Mouse (Mus musculus) brown adipose tissue, adult 24 weeks (tissue): ENCODE data around the gene Pdcl2. TPM values are rescaled to one million over a fixed set of nuclear protein-coding genes. Genes with fewer than 3 reads are reported as not detected.

Source experiments
- H3K27ac ChIP-seq: fragments of 200-500 bp; replicated peaks from 2 replicates; pipeline ENCODE4 v1.5.1; 2012; ENCODE audit warnings: low read depth, mild to moderate bottlenecking, low read length
- H3K4me1 ChIP-seq: fragments of 200-500 bp; 2 replicates; pipeline ENCODE4 v1.6.1; 2012; ENCODE audit warnings: low read length, mixed read lengths; ENCODE audit not compliant: control insufficient read depth, insufficient read depth, insufficient read length
- H3K4me3 ChIP-seq: fragments of 200-500 bp; 2 replicates; pipeline ENCODE4 v1.5.1; 2012; ENCODE audit warnings: low read depth, mild to moderate bottlenecking, low read length, moderate library complexity; ENCODE audit not compliant: insufficient read depth
- polyA plus RNA-seq: library from polyadenylated mRNA; stranded (reverse); fragments of >200 nt; gene quantifications from 2 replicates; pipeline ENCODE4 v1.2.4, GENCODE M21; 2012; ENCODE audit not compliant: missing spikeins, insufficient read depth, insufficient read length

Pdcl2 gene
- polyA plus RNA-seq, result not detected in 2 replicates

GRCm38 (mm10) chr5:76330953-76331352 lies at the start of gene Pdcl2:
Gene Pdcl2, minus strand, starts transcription at chr5:76331156.
- peaks cover 3% of the 10 kb centered on the region for H3K4me1 ChIP-seq
- no peak within 1 kb of the TSS for H3K27ac ChIP-seq
- no peak within 1 kb of the TSS for H3K4me3 ChIP-seq

- no peak overlapping the region for H3K27ac ChIP-seq
- H3K4me3 ChIP-seq, result no peak overlapping the region
- H3K4me1 ChIP-seq, result no peaks in the 10 kb centered on the region
Observed at GRCm38 (mm10) chr5:76379216-76379615, 48.3 kb upstream of the Pdcl2 start.

- H3K27ac ChIP-seq, result no peak overlapping the region
- no peak overlapping the region for H3K4me3 ChIP-seq
- no peaks in the 10 kb centered on the region for H3K4me1 ChIP-seq
Observed at GRCm38 (mm10) chr5:76369215-76369840, 38.4 kb upstream of the Pdcl2 start.

- H3K27ac ChIP-seq, result no peak overlapping the region
- H3K4me1 ChIP-seq, result peaks cover 4% of the 10 kb centered on the region
- no peak overlapping the region for H3K4me3 ChIP-seq
Observed at GRCm38 (mm10) chr5:76365406-76365805, 34.5 kb upstream of the Pdcl2 start.

GRCm38 (mm10) chr5:76363453-76364104 lies 32.6 kb upstream of the Pdcl2 start, which contains the start of gene Nmu:
Gene Nmu, minus strand, starts transcription at chr5:76363788.
- peaks cover 4% of the 10 kb centered on the region for H3K4me1 ChIP-seq
- H3K4me3 ChIP-seq, result no peak within 1 kb of the TSS
- H3K27ac ChIP-seq, result no peak within 1 kb of the TSS

- H3K4me1 ChIP-seq, result peaks cover 4% of the 10 kb centered on the region
- H3K27ac ChIP-seq, result no peak overlapping the region
- no peak overlapping the region for H3K4me3 ChIP-seq
Observed at GRCm38 (mm10) chr5:76360786-76361185, 29.8 kb upstream of the Pdcl2 start.

GRCm38 (mm10) chr5:76360057-76360456 lies 29.1 kb upstream of the Pdcl2 start:
- peaks cover 4% of the 10 kb centered on the region for H3K4me1 ChIP-seq

GRCm38 (mm10) chr5:76351953-76352611 lies 21.1 kb upstream of the Pdcl2 start:
- no peak overlapping the region for H3K4me3 ChIP-seq
- H3K4me1 ChIP-seq, result no peaks in the 10 kb centered on the region
- no peak overlapping the region for H3K27ac ChIP-seq

More at GRCm38 (mm10) chr5:76360057-76360456, 29.1 kb upstream of the Pdcl2 start:
- Histone ChIP-seq H3K27ac (no peak overlapping the region), H3K4me3 (no peak overlapping the region)

- no peak overlapping the region for H3K4me3 ChIP-seq
- H3K27ac ChIP-seq, result no peak overlapping the region
- H3K4me1 ChIP-seq, result no peaks in the 10 kb centered on the region
Observed at GRCm38 (mm10) chr5:76351537-76351936, 20.6 kb upstream of the Pdcl2 start.

- Histone ChIP-seq H3K27ac (no peak overlapping the region), H3K4me1 (no peaks in the 10 kb centered on the region), H3K4me3 (no peak overlapping the region)
Observed at GRCm38 (mm10) chr5:76346137-76346536, 15.2 kb upstream of the Pdcl2 start.

- no peak overlapping the region for H3K27ac ChIP-seq
- H3K4me1 ChIP-seq, result no peaks in the 10 kb centered on the region
- H3K4me3 ChIP-seq, result no peak overlapping the region
Observed at GRCm38 (mm10) chr5:76340931-76341330, 10.0 kb upstream of the Pdcl2 start.

- no peak overlapping the region for H3K4me3 ChIP-seq
- H3K4me1 ChIP-seq, result no peaks in the 10 kb centered on the region
- no peak overlapping the region for H3K27ac ChIP-seq
Observed at GRCm38 (mm10) chr5:76337100-76337499, 6.1 kb upstream of the Pdcl2 start.

- no peak overlapping the region for H3K27ac ChIP-seq
- H3K4me3 ChIP-seq, result no peak overlapping the region
- no peaks in the 10 kb centered on the region for H3K4me1 ChIP-seq
Observed at GRCm38 (mm10) chr5:76333833-76334232, 2.9 kb upstream of the Pdcl2 start.

- no peak overlapping the region for H3K27ac ChIP-seq
- H3K4me1 ChIP-seq, result peaks cover 3% of the 10 kb centered on the region
- H3K4me3 ChIP-seq, result no peak overlapping the region
Observed at GRCm38 (mm10) chr5:76327296-76327695, 3.7 kb downstream of the Pdcl2 start.

- no peak overlapping the region for H3K4me3 ChIP-seq
- H3K27ac ChIP-seq, result no peak overlapping the region
- H3K4me1 ChIP-seq, result peaks cover 3% of the 10 kb centered on the region
Observed at GRCm38 (mm10) chr5:76325113-76325512, 5.8 kb downstream of the Pdcl2 start.
